Mouse (Mus musculus): ENCODE data around the gene Anapc15. TPM values are rescaled to one million over a fixed set of nuclear protein-coding genes. Genes with fewer than 3 reads are reported as not detected.
A peak's percentile ranks its signal among the peaks of the same experiment; 100 is the strongest.

Anapc15 gene
- total and polyA plus RNA-seq, 3 experiments = 34.2 to 39.9 (median 35.7) TPM

DNA sequence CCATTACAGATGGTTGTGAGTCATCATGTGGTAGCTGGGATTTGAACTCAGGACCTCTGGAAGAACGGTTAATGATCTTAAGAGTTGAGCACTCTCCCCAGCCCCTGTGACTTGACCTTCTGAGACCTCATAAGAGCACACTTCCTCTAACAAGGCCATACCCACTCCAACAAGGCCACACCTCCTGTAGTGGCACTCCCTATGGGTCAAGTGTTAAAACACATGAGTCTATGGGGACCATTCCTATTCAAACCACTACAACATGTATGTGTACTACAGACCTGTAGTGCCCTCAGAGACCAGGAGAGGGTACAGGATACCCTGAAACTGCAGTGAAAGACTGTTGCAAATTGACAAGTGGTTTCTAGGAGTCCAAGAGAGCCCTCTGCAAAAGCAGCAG, 15.6 kb upstream of the Anapc15 start:
- DNase-seq = no peak

GRCm38 (mm10) chr7:101851689-101852088, 11.8 kb upstream of the Anapc15 start:
- DNase-seq = no peak

DNA sequence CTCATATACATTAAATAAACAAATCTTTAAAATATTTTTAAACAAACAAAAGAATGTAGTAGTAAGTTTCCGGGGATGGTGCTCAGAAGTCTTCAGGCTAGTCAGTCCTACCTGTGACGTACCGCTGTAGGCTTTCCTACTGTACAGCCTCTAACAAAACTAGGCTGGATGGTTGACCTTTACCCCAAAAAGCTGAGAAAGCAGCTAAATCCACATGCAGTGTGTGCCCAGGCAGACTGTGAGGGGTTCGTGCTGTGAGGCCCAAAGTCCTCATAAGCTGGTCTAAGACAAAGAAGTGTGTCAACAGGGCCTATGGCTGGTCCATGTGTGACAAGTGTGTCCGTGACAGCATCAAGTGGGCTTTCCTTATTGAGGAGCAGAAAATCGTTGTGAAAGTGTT, 10.7 kb upstream of the Anapc15 start:
- DNase-seq = no peak

DNA sequence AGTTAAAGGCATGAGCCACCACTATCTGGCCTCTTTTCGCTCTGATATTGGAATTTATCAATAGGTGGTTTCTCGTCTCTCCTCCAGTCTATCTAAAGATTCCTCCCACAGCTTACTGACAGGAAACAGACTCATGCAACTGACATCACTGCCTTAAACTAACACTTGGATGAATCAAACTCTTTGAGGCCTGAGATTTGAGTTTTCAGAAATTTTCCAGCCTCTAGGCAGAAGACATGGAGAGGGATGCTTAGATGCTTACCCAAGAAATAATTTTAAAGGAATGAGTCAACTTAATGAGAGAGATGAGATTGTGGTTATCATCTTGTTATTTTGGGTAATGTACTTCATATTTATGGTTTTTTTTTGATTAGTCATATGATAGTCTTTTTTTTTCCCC, 9.7 kb upstream of the Anapc15 start:
- DNase-seq = no peak

DNA sequence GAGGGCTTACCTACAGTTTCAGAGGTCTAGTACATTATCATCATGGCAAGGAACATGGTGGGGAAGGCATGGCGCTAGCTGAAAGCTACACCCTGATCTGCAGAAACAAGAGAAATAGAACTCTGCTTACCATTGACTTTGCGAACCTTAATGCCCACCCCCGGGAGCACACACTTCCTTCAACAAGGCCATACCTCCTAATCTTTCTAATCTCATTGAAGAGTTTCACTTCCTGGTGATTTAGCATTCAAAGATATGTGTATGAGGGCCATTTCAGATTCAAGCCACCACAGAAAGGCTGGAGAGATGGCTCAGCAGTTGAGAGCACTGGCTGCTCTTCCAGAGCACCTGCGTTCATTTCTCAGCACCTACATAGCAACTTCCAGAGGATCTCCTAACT, 6.4 kb upstream of the Anapc15 start, which contains the start of gene Folr2:
TSS of gene Folr2 (minus strand) at position 101 of the 400 bp plus-strand sequence.
- no peak for DNase-seq

GRCm38 (mm10) chr7:101858362-101858761, 5.2 kb upstream of the Anapc15 start:
- DNase-seq = no peak

- no peak for DNase-seq
Measured at GRCm38 (mm10) chr7:101860978-101861377, 2.5 kb upstream of the Anapc15 start.

DNA sequence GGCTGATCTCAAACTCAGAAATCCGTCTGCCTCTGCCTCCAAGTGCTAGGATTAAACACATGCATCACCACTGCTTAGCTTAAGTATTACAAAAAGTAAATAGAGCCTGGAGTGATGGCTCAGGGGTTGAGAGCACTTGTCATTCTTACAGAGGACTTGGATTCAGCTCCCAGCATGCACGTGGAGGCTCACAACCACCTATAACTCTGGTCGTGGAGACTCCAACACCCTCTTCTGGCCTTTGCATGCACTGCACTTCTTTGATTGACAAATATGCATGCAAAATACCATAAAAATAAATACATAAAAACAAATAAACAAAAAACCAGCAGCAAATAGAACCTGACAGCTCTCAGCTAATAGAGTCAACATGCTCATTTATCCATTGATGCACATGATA, 1.2 kb upstream of the Anapc15 start:
- no peak for DNase-seq

- no peak for DNase-seq
Measured at GRCm38 (mm10) chr7:101866491-101867265, 3.2 kb downstream of the Anapc15 start.

- peak; percentile 27 for DNase-seq
Measured at GRCm38 (mm10) chr7:101867482-101867881, 4.0 kb downstream of the Anapc15 start.

DNA sequence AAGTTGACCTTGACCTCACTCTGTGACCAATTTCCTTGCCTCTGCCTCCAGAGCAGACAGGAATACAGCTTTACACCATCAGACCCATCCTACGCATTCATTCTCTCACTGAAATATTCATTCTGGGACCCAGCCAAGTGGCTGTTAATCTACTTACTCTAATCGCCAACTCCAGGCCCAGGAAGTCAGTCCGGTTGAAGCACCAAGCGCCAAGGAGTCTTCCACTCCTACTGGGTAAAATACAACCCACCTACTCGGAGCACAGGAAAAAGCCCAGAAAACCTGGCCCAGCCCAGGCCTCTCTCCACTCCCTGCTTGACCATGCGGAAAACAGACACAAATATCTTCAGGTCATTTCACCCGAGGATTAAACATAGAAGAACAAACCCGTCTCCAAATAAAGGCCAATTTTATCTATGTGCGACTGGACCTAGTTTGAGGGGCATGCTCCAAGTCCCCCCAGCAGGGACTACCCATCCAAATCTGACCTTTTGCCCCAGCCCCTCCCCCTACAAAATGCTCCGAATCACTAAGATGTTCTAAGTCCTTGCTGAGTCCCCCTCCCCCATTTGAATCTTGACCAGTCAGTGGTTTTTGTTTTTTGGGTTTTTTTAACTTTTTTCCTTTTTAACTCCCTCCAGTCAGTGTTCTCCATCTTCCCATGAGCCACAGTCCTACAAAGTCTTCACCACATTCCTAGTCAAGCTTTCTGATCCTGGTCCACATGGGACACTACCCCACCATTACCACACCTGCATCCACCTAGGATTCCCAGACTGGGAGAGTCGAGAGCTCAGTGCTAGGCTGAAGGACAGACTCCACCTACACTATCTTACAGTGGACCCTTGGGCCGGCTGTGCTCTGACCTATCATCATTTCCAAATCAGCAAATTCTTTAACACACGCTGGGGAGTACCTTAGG, 5.0 kb downstream of the Anapc15 start:
- DNase-seq = peak; percentile 21

DNA sequence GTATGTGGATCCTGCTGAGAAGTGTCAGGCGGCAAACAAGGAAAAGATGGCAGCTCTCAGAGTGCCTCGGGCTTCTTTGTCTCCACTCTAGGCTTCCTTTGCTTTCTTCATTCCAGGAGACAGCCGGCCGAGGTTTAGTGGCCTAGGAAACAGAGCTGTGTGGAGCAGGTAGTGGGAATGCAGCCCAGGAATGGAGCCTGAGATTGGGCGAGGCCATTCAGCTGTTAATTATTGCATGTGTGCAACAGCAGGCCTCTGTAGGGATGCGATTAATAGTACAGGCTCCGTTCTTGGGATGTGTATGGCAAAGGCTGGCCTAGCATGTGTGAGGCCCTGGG, 5.6 kb downstream of the Anapc15 start:
- DNase-seq = no peak

GRCm38 (mm10) chr7:101870629-101871028, 7.1 kb downstream of the Anapc15 start, which contains the start of gene Folr1:
Gene Folr1 (minus strand): TSS chr7:101870788.
- DNase-seq = no peak

GRCm38 (mm10) chr7:101871296-101871695, 7.8 kb downstream of the Anapc15 start:
- DNase-seq = peak; percentile 19

DNA sequence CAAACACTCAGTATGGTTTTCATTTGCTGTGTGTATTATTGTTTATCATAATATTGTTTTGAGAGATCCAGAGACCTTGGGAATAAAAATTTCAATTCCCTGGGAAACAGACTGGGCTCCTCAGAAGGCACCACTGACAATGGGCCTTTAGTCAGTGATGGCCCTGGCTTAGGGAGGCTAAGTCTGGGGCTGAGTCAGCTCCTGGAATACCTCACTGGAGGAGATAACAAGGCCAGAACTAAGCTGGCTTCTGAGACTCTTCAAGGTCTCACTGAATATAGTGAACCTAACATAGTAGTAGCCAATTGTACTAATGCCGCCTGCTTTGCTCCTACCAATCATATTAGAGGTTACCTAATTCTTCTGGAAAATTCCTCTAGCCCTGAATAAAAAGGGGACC, 12.5 kb downstream of the Anapc15 start:
- DNase-seq = peak; percentile 61

GRCm38 (mm10) chr7:101880855-101881254, 17.3 kb downstream of the Anapc15 start:
- no peak for DNase-seq

DNA sequence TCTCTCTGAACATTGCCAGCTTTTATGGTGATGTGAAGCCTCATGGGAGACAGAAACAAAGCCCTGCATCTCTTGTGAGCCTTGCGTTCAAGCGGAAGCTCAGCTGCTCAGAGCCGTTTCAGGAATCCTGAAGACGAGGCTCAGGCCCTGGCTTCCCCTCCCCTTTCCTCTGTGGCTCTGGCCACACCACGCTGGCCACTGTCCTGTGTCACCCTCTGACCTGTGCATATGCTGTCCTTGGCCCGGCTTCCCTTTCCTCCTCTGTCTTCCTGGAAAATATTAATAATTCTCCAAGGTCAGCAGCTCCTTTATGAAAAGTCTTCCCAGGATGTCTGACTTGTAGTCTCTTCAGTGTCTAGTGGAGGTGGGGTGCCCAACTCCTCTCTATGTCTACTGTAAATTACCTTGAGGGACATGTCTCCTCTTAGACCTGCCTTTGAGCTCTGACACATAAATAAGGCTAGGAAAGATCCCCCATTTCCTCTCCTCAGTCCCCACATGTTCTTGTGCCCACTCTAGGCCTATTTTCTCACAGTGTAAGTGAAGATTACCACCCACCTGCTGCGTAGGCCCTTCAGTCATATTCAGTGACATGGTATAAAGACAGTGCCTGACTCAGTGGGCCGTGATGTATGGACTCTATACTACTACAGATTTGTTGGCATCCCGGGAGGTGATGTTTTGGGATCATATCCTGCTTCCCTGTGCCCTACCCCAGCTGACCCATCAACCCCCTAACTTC, 19.1 kb downstream of the Anapc15 start:
- DNase-seq = peak; percentile 34

- no peak for DNase-seq
Measured at GRCm38 (mm10) chr7:101884160-101884559, 20.6 kb downstream of the Anapc15 start.

GRCm38 (mm10) chr7:101886274-101886673, 22.8 kb downstream of the Anapc15 start:
- no peak for DNase-seq

DNA sequence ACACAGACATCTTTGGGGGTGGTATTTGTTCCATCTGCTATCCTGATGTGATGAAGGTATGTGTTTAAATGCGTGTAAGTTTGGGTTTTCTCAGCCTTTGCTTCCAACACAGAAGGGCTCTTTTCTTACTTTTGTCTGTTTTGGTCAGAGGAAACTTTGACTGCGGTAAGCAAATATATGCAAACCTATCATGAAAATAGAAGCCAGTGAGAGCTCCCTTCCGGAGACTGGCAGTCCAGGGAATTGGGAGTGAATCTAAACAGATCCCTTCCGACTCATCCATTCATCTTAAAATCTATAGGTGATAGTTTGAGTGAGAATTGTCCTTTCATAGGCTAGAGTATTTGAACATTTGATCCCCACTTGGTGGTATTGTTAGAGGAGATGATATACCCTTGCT, 24.9 kb downstream of the Anapc15 start:
- DNase-seq = no peak

GRCm38 (mm10) chr7:101895695-101896094, 32.2 kb downstream of the Anapc15 start:
- no peak for DNase-seq
